Mouse (Mus musculus): Measurements from ENCODE around the gene Pawr. TPM values are rescaled to one million over a fixed set of nuclear protein-coding genes. Genes with fewer than 3 reads are reported as not detected.

Pawr gene
- total and polyA plus RNA-seq, 2 experiments from 2014 or later, result 3.0 to 5.0 TPM

DNA sequence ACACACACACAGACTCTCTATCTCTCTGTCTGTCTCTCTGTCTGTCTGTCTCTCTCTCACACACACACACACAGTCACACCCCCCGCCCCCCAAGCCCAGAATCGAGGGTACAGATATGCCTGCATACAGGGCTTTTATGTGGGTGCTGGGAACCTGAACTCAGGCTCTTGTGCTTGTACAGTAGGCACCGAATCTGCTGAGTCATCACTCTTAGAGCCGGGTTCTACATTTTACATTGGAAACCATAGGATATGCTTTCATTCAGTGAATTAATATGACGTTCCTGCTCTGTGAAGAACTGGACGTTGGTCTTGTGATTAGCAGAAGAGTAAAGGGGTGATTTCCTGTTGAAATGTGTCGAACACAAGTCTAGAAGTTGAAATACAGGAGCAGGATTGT, 45.4 kb downstream of the Pawr start:
- no peak overlapping the region for H3K4me3 ChIP-seq (ENCODE audit: low read depth, low read length)
- no peak overlapping the region for H3K4me2 ChIP-seq (ENCODE audit: low read depth)
- no peaks in the 10 kb centered on the region for H3K27me3 ChIP-seq (ENCODE audit: insufficient read depth, low read length)
- H3K4me1 ChIP-seq (ENCODE audit: insufficient read depth), result 0 out of 2 replicates have a peak, but pooled peaks cover under 1% of the 10 kb centered on the region
- no peak overlapping the region for H3K9ac ChIP-seq
- ATAC-seq, result no peak
- no peak overlapping the region for H3K27ac ChIP-seq (ENCODE audit: low read depth, low read length)
- no peak for TF ChIP-seq CTCF (IDR thresholded peaks at IDR 0.05; ENCODE audit: low read depth)
- 94% methylated on average over 7 of the region's 7 CpGs for whole genome bisulfite sequencing
- no peaks in the 10 kb centered on the region for H3K36me3 ChIP-seq (ENCODE audit: insufficient read depth)
- DNase-seq, result no peak
- no peaks in the 10 kb centered on the region for H3K9me3 ChIP-seq (ENCODE audit: low read length)

DNA sequence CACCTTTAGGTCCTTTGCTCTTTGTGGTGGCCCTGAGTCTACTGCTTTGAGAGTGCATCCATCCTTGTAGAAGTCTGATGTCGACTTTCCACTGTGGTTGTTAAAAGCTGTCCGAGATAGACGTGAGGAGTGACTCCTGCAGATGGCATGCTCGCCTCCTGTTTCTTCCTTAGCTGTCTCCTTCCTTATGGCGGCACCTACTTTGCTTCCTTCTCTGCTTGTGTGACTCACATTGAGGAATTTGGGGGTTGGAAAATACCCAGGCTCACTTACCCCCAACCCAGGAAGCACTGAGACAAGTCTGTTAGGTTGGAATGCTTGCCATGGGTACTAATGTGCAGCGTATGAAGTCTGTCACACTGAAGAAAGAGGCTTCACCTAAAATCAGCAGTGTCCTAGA, 46.1 kb downstream of the Pawr start:
- Histone ChIP-seq H3K4me2 (ENCODE audit: low read depth) (no peak overlapping the region), H3K36me3 (ENCODE audit: insufficient read depth) (no peaks in the 10 kb centered on the region), H3K9ac (no peak overlapping the region), H3K27ac (ENCODE audit: low read depth, low read length) (no peak overlapping the region), H3K9me3 (ENCODE audit: low read length) (no peaks in the 10 kb centered on the region), H3K4me3 (ENCODE audit: low read depth, low read length) (no peak overlapping the region), H3K4me1 (ENCODE audit: insufficient read depth) (no peaks in the 10 kb centered on the region), H3K27me3 (ENCODE audit: insufficient read depth, low read length) (no peaks in the 10 kb centered on the region)
- no peak for DNase-seq
- no peak for TF ChIP-seq CTCF (IDR thresholded peaks at IDR 0.05; ENCODE audit: low read depth)
- ATAC-seq, result no peak
- 84% methylated on average over 6 of the region's 6 CpGs for WGBS

DNA sequence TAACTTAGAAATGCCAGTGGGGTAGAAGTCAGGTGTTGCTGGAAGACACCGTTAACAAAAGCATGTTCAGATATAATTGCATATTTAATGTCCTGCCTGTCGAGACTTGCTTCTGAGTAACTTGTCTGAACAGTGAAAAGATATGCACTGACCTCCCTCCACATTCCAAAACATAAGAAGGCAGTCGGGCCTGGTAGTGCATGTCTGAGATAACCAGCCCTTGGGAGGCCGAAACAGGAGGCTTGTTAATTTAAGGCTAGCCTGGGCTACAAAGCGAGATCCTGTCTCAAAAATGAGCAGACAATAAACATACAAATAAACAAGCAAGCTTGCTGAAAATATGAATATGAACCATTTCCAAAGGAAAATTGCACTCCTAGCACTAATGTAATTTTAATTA, 46.6 kb downstream of the Pawr start:
- Histone ChIP-seq H3K4me3 (ENCODE audit: low read depth, low read length) (no peak overlapping the region), H3K27me3 (ENCODE audit: insufficient read depth, low read length) (no peaks in the 10 kb centered on the region), H3K9me3 (ENCODE audit: low read length) (no peaks in the 10 kb centered on the region), H3K4me1 (ENCODE audit: insufficient read depth) (no peaks in the 10 kb centered on the region), H3K27ac (ENCODE audit: low read depth, low read length) (no peak overlapping the region), H3K4me2 (ENCODE audit: low read depth) (no peak overlapping the region), H3K36me3 (ENCODE audit: insufficient read depth) (no peaks in the 10 kb centered on the region), H3K9ac (no peak overlapping the region)
- 89% methylated on average over 5 of the region's 5 CpGs for WGBS
- DNase-seq, result no peak
- no peak for TF ChIP-seq CTCF (IDR thresholded peaks at IDR 0.05; ENCODE audit: low read depth)
- no peak for ATAC-seq

DNA sequence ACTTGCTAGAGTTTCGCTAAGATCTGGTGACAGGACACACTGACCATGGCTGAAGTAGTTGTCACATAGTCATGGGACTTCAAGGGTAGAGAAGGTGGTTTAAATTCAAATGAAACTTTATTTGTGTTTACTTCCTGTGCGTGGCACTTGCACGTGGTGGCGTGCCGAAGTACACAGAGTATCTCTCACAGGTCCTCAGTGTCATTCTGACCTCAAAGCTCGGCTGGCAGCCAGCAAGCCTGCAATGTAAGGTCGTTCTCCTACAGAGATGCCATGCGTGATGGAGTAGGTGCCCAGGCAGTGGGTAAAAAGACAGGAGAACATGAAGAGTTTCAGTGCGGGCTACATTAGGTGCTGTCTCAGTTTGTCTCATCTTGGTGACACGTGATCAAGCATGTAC, 48.8 kb downstream of the Pawr start:
- no peak overlapping the region for H3K4me2 ChIP-seq (ENCODE audit: low read depth)
- no peak overlapping the region for H3K4me3 ChIP-seq (ENCODE audit: low read depth, low read length)
- no peak for ATAC-seq
- 95% methylated on average over 10 of the region's 10 CpGs for WGBS
- no peaks in the 10 kb centered on the region for H3K4me1 ChIP-seq (ENCODE audit: insufficient read depth)
- no peak for DNase-seq
- no peaks in the 10 kb centered on the region for H3K27me3 ChIP-seq (ENCODE audit: insufficient read depth, low read length)
- no peak for TF ChIP-seq CTCF (IDR thresholded peaks at IDR 0.05; ENCODE audit: low read depth)
- no peak overlapping the region for H3K27ac ChIP-seq (ENCODE audit: low read depth, low read length)
- no peak overlapping the region for H3K9ac ChIP-seq
- H3K36me3 ChIP-seq (ENCODE audit: insufficient read depth), result no peaks in the 10 kb centered on the region
- H3K9me3 ChIP-seq (ENCODE audit: low read length), result no peaks in the 10 kb centered on the region

DNA sequence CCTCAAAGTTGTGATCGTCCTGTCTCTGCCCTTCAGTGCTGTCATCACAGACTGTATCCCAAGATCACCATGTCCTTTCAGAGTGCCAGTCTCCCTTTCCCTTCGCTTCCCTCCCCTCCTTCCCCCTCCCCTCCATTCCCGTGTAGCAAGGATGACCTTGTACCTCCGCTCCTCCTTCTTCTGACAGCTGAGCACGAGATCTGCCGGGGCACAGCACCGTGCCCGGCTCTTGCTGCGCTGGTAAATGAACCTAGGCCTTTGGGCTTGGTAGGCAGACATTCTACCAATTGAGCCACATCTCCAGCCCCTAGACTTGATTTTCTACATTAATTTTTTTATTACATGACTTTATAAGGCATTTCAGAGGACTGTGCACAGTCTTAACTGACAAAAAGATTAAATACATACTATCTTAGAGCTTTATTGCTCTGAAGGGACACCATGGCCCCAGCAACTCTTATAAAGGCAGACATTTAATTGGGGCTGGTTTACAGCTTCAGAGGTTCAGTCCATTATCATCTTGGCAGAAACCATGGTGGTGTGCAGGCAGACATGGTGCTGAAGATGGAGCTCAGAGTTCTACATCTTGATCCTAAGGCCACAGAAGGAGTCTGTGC, 52.3 kb downstream of the Pawr start:
- H3K9ac ChIP-seq, result no peak overlapping the region
- H3K27me3 ChIP-seq (ENCODE audit: insufficient read depth, low read length), result no peaks in the 10 kb centered on the region
- TF ChIP-seq CTCF (IDR thresholded peaks at IDR 0.05; ENCODE audit: low read depth), result no peak
- H3K4me3 ChIP-seq (ENCODE audit: low read depth, low read length), result no peak overlapping the region
- DNase-seq, result no peak
- H3K27ac ChIP-seq (ENCODE audit: low read depth, low read length), result no peak overlapping the region
- H3K4me1 ChIP-seq (ENCODE audit: insufficient read depth), result no peaks in the 10 kb centered on the region
- no peak overlapping the region for H3K4me2 ChIP-seq (ENCODE audit: low read depth)
- no peaks in the 10 kb centered on the region for H3K36me3 ChIP-seq (ENCODE audit: insufficient read depth)
- no peak for ATAC-seq
- H3K9me3 ChIP-seq (ENCODE audit: low read length), result no peaks in the 10 kb centered on the region
- 93% methylated on average over 9 of the region's 9 CpGs for WGBS

DNA sequence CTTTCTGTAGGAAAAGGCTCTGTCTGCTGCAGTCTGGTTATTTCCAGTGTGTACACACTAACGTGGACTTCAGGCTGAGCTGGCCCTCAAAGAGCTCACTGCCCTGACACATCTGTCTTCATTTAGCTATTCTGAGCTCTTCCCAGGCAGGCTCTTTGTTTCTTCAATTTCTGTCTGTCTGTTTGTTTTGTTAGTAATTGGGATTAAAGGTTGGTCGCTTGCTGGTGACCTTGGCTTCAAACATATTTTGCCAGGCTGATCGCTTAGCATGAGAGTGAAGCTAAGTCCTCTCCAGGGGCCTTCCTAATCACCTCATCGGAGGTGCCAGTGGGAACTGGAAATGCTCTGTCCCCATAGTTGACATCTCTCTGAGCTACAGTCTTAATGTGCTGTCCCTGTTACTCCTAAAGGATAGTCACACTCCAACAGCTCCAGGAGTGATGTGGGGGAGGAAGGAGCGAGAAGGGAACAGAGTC, 53.6 kb downstream of the Pawr start:
- no peaks in the 10 kb centered on the region for H3K4me1 ChIP-seq (ENCODE audit: insufficient read depth)
- H3K9me3 ChIP-seq (ENCODE audit: low read length), result no peaks in the 10 kb centered on the region
- no peaks in the 10 kb centered on the region for H3K36me3 ChIP-seq (ENCODE audit: insufficient read depth)
- DNase-seq (no peak), ATAC-seq (no peak)
- H3K4me3 ChIP-seq (ENCODE audit: low read depth, low read length), result no peak overlapping the region
- no peaks in the 10 kb centered on the region for H3K27me3 ChIP-seq (ENCODE audit: insufficient read depth, low read length)
- H3K9ac ChIP-seq, result no peak overlapping the region
- H3K27ac ChIP-seq (ENCODE audit: low read depth, low read length), result no peak overlapping the region
- 50% methylated on average over 5 of the region's 5 CpGs for WGBS
- no peak for TF ChIP-seq CTCF (IDR thresholded peaks at IDR 0.05; ENCODE audit: low read depth)
- H3K4me2 ChIP-seq (ENCODE audit: low read depth), result no peak overlapping the region

DNA sequence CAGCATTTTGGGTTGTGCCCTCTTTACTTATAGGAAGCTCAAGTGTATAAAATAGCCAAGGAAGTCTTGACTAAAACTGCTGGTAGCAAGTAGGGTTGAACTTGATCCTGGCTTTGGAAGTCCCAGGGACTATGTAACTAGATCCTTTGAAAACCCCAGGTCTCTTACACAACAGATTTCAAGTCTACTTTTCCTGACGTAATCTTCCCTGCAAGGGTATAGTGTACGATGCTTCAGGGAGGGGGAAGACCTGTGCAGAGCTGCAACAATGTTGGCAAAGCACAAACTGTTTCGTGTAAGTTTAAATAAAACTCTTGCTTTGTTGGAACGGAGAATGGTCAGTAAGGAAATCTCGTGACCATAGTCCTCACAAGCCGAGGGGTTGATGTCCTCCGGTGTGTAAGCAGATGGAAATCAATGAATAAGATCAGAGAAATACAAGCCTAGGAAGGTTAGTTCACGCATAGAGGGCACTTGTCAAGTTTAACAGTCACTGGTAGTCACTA, 56.5 kb downstream of the Pawr start:
- no peaks in the 10 kb centered on the region for H3K4me1 ChIP-seq (ENCODE audit: insufficient read depth)
- no peak for TF ChIP-seq CTCF (IDR thresholded peaks at IDR 0.05; ENCODE audit: low read depth)
- no peak overlapping the region for H3K4me3 ChIP-seq (ENCODE audit: low read depth, low read length)
- DNase-seq (no peak), ATAC-seq (no peak)
- H3K27ac ChIP-seq (ENCODE audit: low read depth, low read length), result no peak overlapping the region
- no peaks in the 10 kb centered on the region for H3K36me3 ChIP-seq (ENCODE audit: insufficient read depth)
- H3K4me2 ChIP-seq (ENCODE audit: low read depth), result no peak overlapping the region
- WGBS, result 83% methylated on average over 8 of the region's 8 CpGs
- H3K27me3 ChIP-seq (ENCODE audit: insufficient read depth, low read length), result no peaks in the 10 kb centered on the region
- H3K9ac ChIP-seq, result no peak overlapping the region
- no peaks in the 10 kb centered on the region for H3K9me3 ChIP-seq (ENCODE audit: low read length)
